Mouse (Mus musculus) small intestine, adult 2 months (tissue): ENCODE results near the gene Gmpr2.

ENCODE experiments used
- CTCF ChIP-seq: fragments of 200-500 bp; IDR thresholded peaks from 2 replicates; pipeline ENCODE4 v1.5.1; 2012; ENCODE audit warnings: low read depth, mild to moderate bottlenecking, control low read depth, inconsistent platforms, low read length, moderate library complexity, mixed read lengths; ENCODE audit not compliant: insufficient replicate concordance, insufficient read length; ENCODE audit errors: extremely low read depth
- POLR2A ChIP-seq: fragments of 200-500 bp; IDR thresholded peaks from 2 replicates; pipeline ENCODE4 v1.6.1; 2012; ENCODE audit warnings: low read depth, mild to moderate bottlenecking, control low read depth, inconsistent platforms, low read length, moderate library complexity

DNA sequence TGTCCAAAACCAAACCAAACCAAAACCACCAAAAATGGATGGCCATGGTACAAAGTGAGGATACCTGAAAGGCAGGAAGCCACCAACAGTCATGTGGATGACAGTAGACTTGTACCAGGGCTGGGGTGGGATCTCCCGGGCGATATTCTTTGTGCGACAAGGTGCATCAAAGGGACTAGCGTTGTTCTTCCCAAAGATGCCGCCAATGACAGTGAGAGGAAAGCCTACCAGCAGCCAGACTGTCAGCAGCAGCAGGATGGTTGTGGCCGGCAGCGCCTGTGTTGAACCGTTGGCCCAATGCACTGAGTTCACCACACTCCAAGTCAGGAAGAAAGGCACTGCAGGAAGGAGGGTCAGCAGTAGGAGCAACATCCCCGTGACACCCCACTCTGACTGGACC, 33.9 kb upstream of the Gmpr2 start, which contains the start of gene Gm49378:
- TF ChIP-seq POLR2A (no peak), CTCF (no peak)
